Mouse (Mus musculus): Measurements from ENCODE around the gene Plcxd1.
"Not testable (repeated sequence)": the region's sequence is repeated elsewhere in the genome, so short reads cannot be mapped to it uniquely, and the experiment has no call there.

GRCm38 (mm10) chr5:110122380-110122779 is 22.6 kb downstream of the Plcxd1 start:
- not testable (repeated sequence) for TF ChIP-seq EP300, CTCF (IDR thresholded peaks at IDR 0.05)

Measured in lung, postnatal 0 days (tissue).